Mouse (Mus musculus) erythroblast, embryonic 14.5 days (primary cell): Measurements from ENCODE around the gene Pgf. TPM values are rescaled to one million over a fixed set of nuclear protein-coding genes. Genes with fewer than 3 reads are reported as not detected.

ENCODE experiments used
- H3K27me3 ChIP-seq: 2 replicates; pipeline ENCODE4 v1.6.1; 2012; ENCODE audit warnings: inconsistent platforms; ENCODE audit not compliant: control insufficient read depth
- H3K36me3 ChIP-seq: 2 replicates; pipeline ENCODE4 v1.6.1; 2012; ENCODE audit warnings: mild to moderate bottlenecking, inconsistent platforms; ENCODE audit not compliant: control insufficient read depth
- H3K4me1 ChIP-seq: 2 replicates; pipeline ENCODE4 v1.6.1; 2012; ENCODE audit warnings: inconsistent platforms; ENCODE audit not compliant: control insufficient read depth
- H3K4me3 ChIP-seq: replicated peaks from 2 replicates; pipeline ENCODE3; 2012; ENCODE audit warnings: moderate library complexity, mild to moderate bottlenecking, inconsistent platforms
- H3K9me3 ChIP-seq: 2 replicates; pipeline ENCODE4 v1.6.1; 2012; ENCODE audit warnings: low read length, inconsistent platforms, mixed read lengths; ENCODE audit not compliant: control insufficient read depth
- GATA1 ChIP-seq: IDR thresholded peaks from 2 replicates; pipeline ENCODE4 v1.6.1; 2012; ENCODE audit warnings: low read length, inconsistent platforms, mixed read lengths
- TAL1 ChIP-seq: IDR thresholded peaks from 3 replicates; pipeline ENCODE4 v1.6.1; 2012; ENCODE audit warnings: low read length, inconsistent platforms, mixed read lengths
- polyA plus RNA-seq: library from polyadenylated mRNA; stranded (reverse); fragments of >175 nt; gene quantifications from 2 replicates; pipeline ENCODE4 v1.2.3, GENCODE M21; 2012

Pgf gene
- polyA plus RNA-seq, 1 experiment, result not detected

DNA sequence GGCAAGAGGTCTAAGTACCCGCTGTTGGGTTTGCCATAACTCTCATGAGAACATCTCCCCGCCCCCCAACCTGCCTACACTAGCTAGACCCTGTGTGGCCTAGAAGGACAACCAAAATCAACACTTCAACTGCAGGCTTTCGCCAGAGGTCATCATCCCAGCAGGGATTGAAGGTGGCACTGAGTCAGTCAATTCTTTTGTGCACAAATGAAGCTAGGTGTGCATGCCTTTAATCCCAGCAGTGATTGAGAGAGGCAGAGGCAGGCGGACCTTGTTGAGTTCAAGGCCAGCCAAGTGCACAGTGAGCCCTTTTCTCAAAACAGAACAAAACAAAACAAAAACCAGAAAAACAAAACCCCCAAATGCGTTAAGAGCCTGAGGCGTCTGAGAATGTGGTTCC is 36.5 kb downstream of the Pgf start:
- no peak for TF ChIP-seq GATA1
- TF ChIP-seq TAL1, result no peak
- H3K9me3 ChIP-seq, result no peaks in the 10 kb centered on the region
- H3K27me3 ChIP-seq, result peaks cover 3% of the 10 kb centered on the region; the same call in 1 of the 2 replicates
- peaks cover 19% of the 10 kb centered on the region for H3K4me1 ChIP-seq
- peaks cover 2% of the 10 kb centered on the region for H3K36me3 ChIP-seq
- H3K4me3 ChIP-seq, result no peak overlapping the region

DNA sequence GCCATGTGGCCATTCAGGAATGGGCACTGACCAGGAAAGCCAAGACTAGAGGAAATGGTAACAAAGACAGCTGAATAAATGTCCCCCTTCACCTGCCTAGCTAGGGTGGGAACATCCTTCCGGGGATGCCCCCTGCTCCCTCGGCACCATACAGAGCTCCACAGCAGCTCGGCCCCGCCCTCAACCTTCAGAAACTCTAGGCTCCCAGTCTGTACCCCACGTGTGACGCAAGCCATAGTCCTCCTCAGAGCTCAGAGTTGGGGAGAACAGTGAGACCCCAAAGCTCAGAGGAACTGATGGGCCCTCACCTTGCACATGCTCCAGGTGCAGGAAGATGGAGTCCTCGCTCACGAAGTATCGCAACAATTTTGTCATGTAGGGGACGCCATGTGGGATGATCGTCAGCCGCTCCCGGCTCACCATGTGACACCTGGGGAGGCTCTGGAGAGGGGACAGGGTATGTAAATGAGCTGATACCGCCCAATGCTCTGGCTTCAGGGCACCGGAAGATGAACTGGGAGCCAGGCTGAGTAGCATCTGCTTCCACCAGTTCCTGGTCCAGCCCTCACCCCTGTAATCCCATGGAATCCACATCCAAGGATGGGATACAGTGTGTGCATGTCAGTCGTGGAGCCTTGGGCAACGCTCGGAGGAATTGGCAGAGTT is 37.4 kb downstream of the Pgf start:
- TF ChIP-seq TAL1 (no peak), GATA1 (no peak)
- Histone ChIP-seq H3K36me3 (peaks cover 12% of the 10 kb centered on the region), H3K27me3 (peaks cover 3% of the 10 kb centered on the region; the same call in 1 of the 2 replicates), H3K9me3 (no peaks in the 10 kb centered on the region), H3K4me3 (peak overlapping the region; percentile 57), H3K4me1 (peaks cover 19% of the 10 kb centered on the region)

GRCm38 (mm10) chr12:85136627-85137026 is 41.0 kb downstream of the Pgf start:
- Histone ChIP-seq H3K4me3 (no peak overlapping the region), H3K4me1 (peaks cover 19% of the 10 kb centered on the region)

DNA sequence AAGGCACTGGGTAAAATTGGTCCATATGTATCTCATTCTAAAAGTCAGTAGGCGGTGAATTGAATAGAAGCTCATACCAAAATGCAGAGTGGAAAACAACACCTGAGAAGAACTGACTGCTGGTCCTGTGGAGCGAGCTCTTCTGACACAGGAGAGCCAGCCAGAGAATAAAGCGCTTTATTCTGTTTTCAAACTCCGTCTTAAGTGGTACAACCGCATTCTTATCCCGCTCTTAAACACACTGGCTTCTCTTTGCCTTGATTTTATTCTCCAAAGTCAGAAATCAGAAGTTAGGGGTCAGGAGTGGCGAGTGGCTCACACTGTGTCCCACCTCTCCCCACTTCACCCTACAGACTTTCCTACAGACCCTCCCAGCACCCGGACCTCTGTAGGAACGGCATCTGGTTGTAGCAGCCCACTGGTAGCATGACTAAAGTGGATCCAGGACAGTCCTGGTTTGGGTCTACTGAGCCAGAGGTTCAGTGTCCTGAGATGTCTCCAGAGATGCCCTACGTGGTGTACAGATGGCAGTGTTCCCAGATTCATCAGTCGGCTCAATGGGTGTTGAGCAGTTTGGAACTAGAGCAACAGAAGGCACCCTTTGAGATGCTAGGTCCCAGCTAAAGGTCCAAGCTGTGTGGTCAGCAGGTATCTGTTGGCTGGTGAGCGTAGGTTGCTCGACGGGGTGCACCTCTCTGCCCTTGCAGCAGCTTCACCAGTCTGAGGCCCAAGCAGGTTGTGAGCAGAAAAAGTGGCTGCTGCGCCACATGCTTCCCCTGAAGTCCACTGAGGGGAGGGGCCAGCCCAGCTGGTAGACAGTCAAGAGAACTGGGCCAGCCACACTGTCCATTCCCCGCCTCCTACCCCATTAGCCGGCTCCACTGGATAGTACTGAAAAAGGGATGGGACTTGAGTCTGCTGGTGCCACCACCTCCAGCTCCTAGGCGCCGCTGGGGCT is 41.8 kb downstream of the Pgf start:
- Histone ChIP-seq H3K36me3 (peaks cover 53% of the 10 kb centered on the region), H3K4me3 (no peak overlapping the region)
- TF ChIP-seq GATA1, result no peak
- TF ChIP-seq TAL1, result no peak

More at GRCm38 (mm10) chr12:85136627-85137026, 41.0 kb downstream of the Pgf start:
- Histone ChIP-seq H3K27me3 (peaks cover 3% of the 10 kb centered on the region; the same call in 1 of the 2 replicates), H3K36me3 (peaks cover 45% of the 10 kb centered on the region), H3K9me3 (no peaks in the 10 kb centered on the region)
- TF ChIP-seq GATA1 (no peak), TAL1 (no peak)

GRCm38 (mm10) chr12:85134043-85134794 is 43.4 kb downstream of the Pgf start:
- no peak overlapping the region for H3K4me3 ChIP-seq
- no peak for TF ChIP-seq GATA1
- no peak for TF ChIP-seq TAL1
- H3K4me1 ChIP-seq, result peaks cover 2% of the 10 kb centered on the region
- no peaks in the 10 kb centered on the region for H3K27me3 ChIP-seq
- H3K36me3 ChIP-seq, result peaks cover 69% of the 10 kb centered on the region
- no peaks in the 10 kb centered on the region for H3K9me3 ChIP-seq

More for the DNA sequence above, 41.8 kb downstream of the Pgf start:
- peaks cover 3% of the 10 kb centered on the region; the same call in 1 of the 2 replicates for H3K27me3 ChIP-seq
- no peaks in the 10 kb centered on the region for H3K9me3 ChIP-seq
- peaks cover 18% of the 10 kb centered on the region for H3K4me1 ChIP-seq

- Histone ChIP-seq H3K4me3 (no peak overlapping the region), H3K36me3 (peaks cover 96% of the 10 kb centered on the region), H3K4me1 (no peaks in the 10 kb centered on the region; the same call in 1 of the 2 replicates), H3K9me3 (no peaks in the 10 kb centered on the region), H3K27me3 (no peaks in the 10 kb centered on the region)
- no peak for TF ChIP-seq GATA1
- TF ChIP-seq TAL1, result no peak
Observed at GRCm38 (mm10) chr12:85131361-85131760, 46.2 kb downstream of the Pgf start.

- Histone ChIP-seq H3K4me3 (no peak overlapping the region), H3K9me3 (no peaks in the 10 kb centered on the region), H3K36me3 (peaks cover 97% of the 10 kb centered on the region), H3K27me3 (no peaks in the 10 kb centered on the region), H3K4me1 (no peaks in the 10 kb centered on the region)
- TF ChIP-seq TAL1, result no peak
- no peak for TF ChIP-seq GATA1
Observed at GRCm38 (mm10) chr12:85129426-85129978, 48.1 kb downstream of the Pgf start.

- Histone ChIP-seq H3K4me1 (no peaks in the 10 kb centered on the region), H3K4me3 (no peak overlapping the region), H3K36me3 (peaks cover 97% of the 10 kb centered on the region), H3K9me3 (no peaks in the 10 kb centered on the region), H3K27me3 (no peaks in the 10 kb centered on the region)
- TF ChIP-seq GATA1 (no peak), TAL1 (no peak)
Observed at GRCm38 (mm10) chr12:85126986-85127603, 50.5 kb downstream of the Pgf start.
